Mouse (Mus musculus) left cerebral cortex, adult 18-20 months (tissue): ENCODE measurements at regions not wholly inside any gene's neighbourhood (a gene's known extent, or its start where the extent isn't known, plus 50 kb on each side); places are given as distances from the start of the nearest gene placed in this dataset.

ENCODE experiments used
- DNase-seq, 2 experiments: peaks; one replicate each; pipeline ENCODE4 v3.0.0; 2021 to 2022; ENCODE audit warnings: low spot score in 2 of 2, mixed read lengths in 1 of 2

- DNase-seq: peak; percentile 44 to 54
These were observed 56.6 kb downstream of the Zfp503 start for GRCm38 (mm10) chr14:21932771-21933170.

- peak in 1 of 2 experiments; percentile 21 for DNase-seq
These were observed 57.5 kb downstream of the Zfp503 start for GRCm38 (mm10) chr14:21931944-21932343.

- DNase-seq: no peak
These were observed 60.4 kb downstream of the Zfp503 start for GRCm38 (mm10) chr14:21929048-21929447.

DNA sequence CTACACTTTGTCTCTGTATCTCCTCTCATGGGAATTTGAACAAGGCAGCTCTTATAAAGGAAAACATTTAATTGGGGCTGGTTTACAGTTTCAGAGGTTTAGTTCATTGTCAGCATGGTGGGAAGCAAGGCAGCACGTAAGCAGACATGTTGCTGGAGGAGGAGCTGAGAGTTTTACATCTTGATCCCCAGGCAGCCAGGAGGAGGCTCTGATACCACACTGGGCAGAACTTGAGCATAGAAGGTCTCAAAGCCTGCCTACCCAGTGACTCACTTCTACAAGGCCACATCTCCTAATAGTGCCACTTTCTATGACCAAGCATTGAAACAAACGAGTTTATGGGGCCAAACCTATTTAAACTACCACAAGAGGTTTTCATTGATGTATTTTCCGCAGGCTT lies 67.9 kb upstream of the Comtd1 start:
- no peak for DNase-seq

- DNase-seq: no peak
These were observed 56.0 kb upstream of the Comtd1 start for GRCm38 (mm10) chr14:21904498-21905395.

DNA sequence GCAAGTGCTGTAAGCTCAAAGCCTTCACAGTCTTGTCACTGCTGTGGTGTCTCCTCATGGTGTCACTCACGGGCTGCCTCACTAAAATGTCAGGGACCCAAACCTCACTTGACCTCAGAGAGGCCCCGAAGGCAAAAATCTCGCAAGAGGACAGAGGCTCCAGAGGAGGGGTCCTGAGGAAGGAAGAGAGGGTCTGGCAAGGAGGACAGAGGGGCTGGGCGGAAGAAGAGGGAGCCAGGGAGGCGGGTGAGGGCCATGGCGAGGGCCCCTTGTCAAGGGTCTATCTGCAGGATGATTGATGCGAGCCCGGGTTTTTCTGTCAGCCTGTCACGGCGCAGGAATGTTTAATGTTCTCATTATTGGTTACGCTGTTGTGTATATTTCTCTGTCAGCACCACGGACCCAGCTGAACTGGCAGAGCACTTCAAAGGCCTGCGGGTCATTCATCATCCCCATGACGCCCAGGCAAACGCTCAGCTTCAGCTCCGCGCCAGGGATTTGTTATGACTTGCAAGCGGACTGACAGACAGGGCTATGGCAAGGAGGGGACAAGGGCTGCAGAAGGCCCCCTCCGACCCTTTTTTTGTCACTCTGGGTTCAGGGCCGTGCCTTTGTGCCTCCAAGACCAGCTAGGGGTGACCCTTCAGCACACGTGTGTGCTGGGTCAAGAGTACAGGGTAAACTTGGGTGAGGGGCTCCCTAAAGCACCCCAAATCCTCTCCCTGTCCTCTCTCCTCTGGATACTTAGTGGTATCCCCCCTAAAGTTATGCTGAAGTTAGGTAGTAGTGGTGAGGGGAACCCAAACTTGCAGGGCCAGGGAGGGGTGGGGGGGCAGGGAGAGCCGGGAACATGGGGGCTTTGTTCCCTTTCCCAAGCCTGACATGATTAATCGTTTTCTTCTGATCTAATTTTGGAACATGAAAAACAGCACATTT lies 55.1 kb upstream of the Comtd1 start:
- no peak for DNase-seq

GRCm38 (mm10) chr14:21902856-21903255 lies 54.1 kb upstream of the Comtd1 start:
- DNase-seq: no peak

DNA sequence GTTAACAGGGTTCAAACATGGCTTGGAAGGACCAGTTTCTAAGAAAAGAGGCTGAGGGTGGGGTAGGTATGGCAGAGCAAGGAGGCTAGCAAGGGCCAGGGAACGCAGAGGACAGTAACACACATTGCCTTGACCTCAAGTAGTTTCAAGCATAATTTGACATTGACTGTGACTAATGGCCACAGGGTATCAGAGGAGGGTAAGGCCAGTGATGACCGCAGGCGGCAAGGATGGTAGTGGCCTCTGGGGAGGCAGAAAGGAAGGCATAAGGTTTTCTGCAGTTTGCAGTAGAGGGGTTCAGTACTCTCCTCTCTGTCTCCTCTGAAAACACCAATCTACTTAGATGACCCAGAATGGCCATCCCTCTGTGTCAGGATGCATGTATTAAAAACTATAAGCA lies 53.7 kb upstream of the Comtd1 start:
- DNase-seq: no peak

DNA sequence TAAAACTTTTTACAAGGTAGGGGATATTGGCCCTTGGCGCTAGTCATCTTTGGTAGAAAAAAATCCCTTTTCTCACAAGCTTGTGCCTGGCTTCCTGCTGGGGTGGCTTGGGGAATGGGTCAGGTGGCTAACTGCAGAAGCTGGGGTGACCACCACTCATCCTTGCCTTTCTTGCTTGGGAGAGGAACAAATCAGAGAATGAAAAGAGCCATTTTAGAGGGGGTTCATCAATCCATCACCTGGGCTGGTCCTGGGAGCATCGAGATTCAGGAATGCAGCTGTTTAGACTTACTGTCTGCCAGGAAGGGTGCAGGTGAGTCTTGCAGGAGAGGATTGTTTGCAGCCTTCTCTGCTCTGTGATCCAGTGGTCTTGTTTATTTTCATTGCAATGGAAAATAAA lies 52.2 kb upstream of the Comtd1 start:
- no peak for DNase-seq

DNA sequence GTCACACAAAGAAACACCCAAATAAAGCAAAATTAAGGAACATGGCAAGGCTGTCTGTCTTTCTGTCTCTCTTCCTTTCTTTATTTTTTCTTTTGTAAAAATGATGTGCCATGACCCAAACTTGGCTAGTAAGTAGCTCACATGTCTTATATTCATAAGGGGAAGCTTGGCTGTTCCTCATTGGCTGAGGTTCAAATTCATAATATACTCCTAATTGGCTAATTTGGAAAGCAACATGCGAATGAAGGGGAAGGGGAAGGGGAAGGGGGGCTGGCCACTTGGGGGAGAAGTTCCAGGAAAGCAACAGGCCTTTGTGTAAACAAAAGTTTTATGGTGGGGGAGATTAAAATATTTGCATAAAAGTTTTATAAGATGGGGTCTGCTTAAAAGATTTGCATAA lies 51.7 kb upstream of the Comtd1 start:
- no peak for DNase-seq
